Mouse (Mus musculus) sigmoid colon, adult 10 weeks (tissue): ENCODE data around the gene Bik. TPM values are rescaled to one million over a fixed set of nuclear protein-coding genes. Genes with fewer than 3 reads are reported as not detected.

Source experiments
- polyA plus RNA-seq: library from polyadenylated mRNA; stranded (reverse); fragments of 350-450 nt; fragmentation: Illumina TruSeq; extraction: RNeasy Lipid Tissue Mini Kit (QIAGEN cat#74804); gene quantifications from one replicate; pipeline ENCODE4 v1.2.3, GENCODE M21; 2014; ENCODE audit warnings: low read depth, low replicate concordance

The Bik gene
- 0.69 TPM for polyA plus RNA-seq

GRCm38 (mm10) chr15:83526424-83527091, at the start of gene Bik:
Gene Bik (plus strand): TSS chr15:83526862.

GRCm38 (mm10) chr15:83510805-83511405, 15.8 kb upstream of the Bik start, which contains the start of gene Ttll1:
Gene Ttll1 (minus strand): TSS chr15:83510893.

GRCm38 (mm10) chr15:83563327-83563856, 36.7 kb downstream of the Bik start, which contains the start of the genes Tspo and Mcat:
Gene Tspo (plus strand): TSS chr15:83563592.
Gene Mcat (minus strand): TSS chr15:83563787.

Other genes starting within 250 kb of the Bik start
- 76.7 TPM for gene Arfgap3, start 176.6 kb upstream of the Bik start, polyA plus RNA-seq
- gene Pacsin2, start 62.3 kb upstream of the Bik start, polyA plus RNA-seq = 42.1 TPM
- gene Ttll1, start 16.0 kb upstream of the Bik start, polyA plus RNA-seq = 3.0 TPM
- gene Tspo, start 36.7 kb downstream of the Bik start, polyA plus RNA-seq = 1.4 TPM
- gene Mcat, start 36.9 kb downstream of the Bik start, polyA plus RNA-seq = 0.73 TPM
- gene Ttll12, start 68.3 kb downstream of the Bik start, polyA plus RNA-seq = 0.79 TPM
- 0.85 TPM for gene Scube1, start 198.2 kb downstream of the Bik start, polyA plus RNA-seq